Mouse (Mus musculus) limb, embryonic 10.5 days (tissue): ENCODE data around the gene Atxn7l1. TPM values are rescaled to one million over a fixed set of nuclear protein-coding genes. Genes with fewer than 3 reads are reported as not detected.

Experiments used
- DNase-seq: peaks from one replicate; pipeline ENCODE4 v3.0.0-alpha.2; 2017; ENCODE audit warnings: low spot score
- H3K27ac ChIP-seq: fragments of 300-500 bp; sonication (generic); 2 replicates; pipeline ENCODE4 v1.5.1; 2016; ENCODE audit warnings: mild to moderate bottlenecking
- H3K27me3 ChIP-seq: fragments of 300-500 bp; sonication (generic); 2 replicates; pipeline ENCODE4 v1.6.1; 2016; ENCODE audit warnings: low read depth, mild to moderate bottlenecking; ENCODE audit not compliant: poor library complexity, severe bottlenecking
- H3K36me3 ChIP-seq: fragments of 300-500 bp; sonication (generic); 2 replicates; pipeline ENCODE4 v1.6.1; 2016; ENCODE audit warnings: mild to moderate bottlenecking, moderate library complexity
- H3K4me1 ChIP-seq: fragments of 300-500 bp; sonication (generic); 2 replicates; pipeline ENCODE4 v1.6.1; 2016
- H3K4me3 ChIP-seq: fragments of 300-500 bp; sonication (generic); 2 replicates; pipeline ENCODE4 v1.5.1; 2016; ENCODE audit warnings: mild to moderate bottlenecking, moderate library complexity
- H3K9me3 ChIP-seq: fragments of 300-500 bp; sonication (generic); replicated peaks from 2 replicates; pipeline ENCODE4 v1.6.1; 2016; ENCODE audit warnings: mild to moderate bottlenecking
- WGBS: fragments of 180-500 bp; shearing (Covaris S2); methylation state at CpG from one replicate; pipeline ENCODE4 v1.1.7; 2016; 5-methylcytosine and 5-hydroxymethylcytosine counted together
- polyA plus RNA-seq: library from polyadenylated mRNA; unstranded; fragments of >200 nt; fragmentation: Nextera tagmentation; extraction: Ambion mirVana; gene quantifications from 2 replicates; pipeline ENCODE4 v1.2.1, GENCODE M21; 2016

Atxn7l1 gene
- polyA plus RNA-seq, 1 experiment from 2014 or later = 11.0 TPM

DNA sequence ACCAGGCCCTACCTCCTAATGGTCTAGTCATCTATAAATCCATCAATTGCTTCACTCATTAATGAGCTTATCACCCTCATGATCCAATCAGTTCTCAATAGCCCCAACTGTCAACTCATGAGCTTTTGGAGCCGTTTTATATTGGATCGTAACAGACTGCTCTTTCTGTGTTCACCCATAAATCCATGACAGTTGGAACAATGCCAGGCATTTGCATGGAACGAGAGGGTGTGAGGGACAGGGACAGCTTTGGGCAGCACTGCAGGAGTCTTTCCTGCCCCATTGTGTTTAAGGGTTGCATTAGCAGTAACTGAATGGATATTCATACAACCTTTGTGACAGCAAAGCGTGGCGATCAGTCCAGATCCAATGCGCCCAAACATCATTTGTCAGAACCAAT lies 49.8 kb downstream of the Atxn7l1 start:
- DNase-seq = no peak
- Histone ChIP-seq H3K27me3 (no peaks in the 10 kb centered on the region), H3K4me3 (no peak overlapping the region), H3K4me1 (peaks cover 8% of the 10 kb centered on the region), H3K27ac (no peak overlapping the region), H3K36me3 (peaks cover 4% of the 10 kb centered on the region; the same call in 1 of the 2 replicates), H3K9me3 (no peaks in the 10 kb centered on the region)
- 86% methylated on average over 6 of the region's 6 CpGs for WGBS

DNA sequence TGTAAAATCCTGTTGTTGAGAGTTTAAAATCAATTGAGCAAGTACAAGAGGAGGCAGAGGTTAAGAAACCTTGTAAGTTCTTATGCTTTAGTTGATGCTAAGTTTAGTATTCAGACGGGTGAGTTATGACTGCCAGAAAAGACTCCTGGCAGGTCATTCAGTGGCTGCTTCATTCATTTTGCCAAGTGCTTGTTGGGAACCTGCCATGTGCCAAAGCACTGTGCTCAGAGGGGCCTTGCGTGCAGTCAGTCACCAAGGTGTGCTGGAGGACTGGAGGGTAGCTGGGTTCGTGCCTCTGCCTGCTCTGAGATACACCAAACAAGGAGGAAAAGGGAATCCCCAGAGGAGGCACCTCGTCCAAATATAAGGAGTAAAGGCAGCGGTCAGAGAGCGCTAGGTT lies 50.3 kb downstream of the Atxn7l1 start:
- no peaks in the 10 kb centered on the region for H3K27me3 ChIP-seq
- H3K4me1 ChIP-seq = peaks cover 11% of the 10 kb centered on the region
- H3K27ac ChIP-seq = no peak overlapping the region
- H3K36me3 ChIP-seq = peaks cover 4% of the 10 kb centered on the region; the same call in 1 of the 2 replicates
- H3K9me3 ChIP-seq = no peaks in the 10 kb centered on the region
- WGBS = 91% methylated on average over 6 of the region's 6 CpGs
- DNase-seq = no peak
- no peak overlapping the region for H3K4me3 ChIP-seq

- WGBS = 93% methylated on average over 6 of the region's 6 CpGs
- H3K27ac ChIP-seq = no peak overlapping the region
These were observed 53.6 kb downstream of the Atxn7l1 start for GRCm38 (mm10) chr12:33201068-33201467.

DNA sequence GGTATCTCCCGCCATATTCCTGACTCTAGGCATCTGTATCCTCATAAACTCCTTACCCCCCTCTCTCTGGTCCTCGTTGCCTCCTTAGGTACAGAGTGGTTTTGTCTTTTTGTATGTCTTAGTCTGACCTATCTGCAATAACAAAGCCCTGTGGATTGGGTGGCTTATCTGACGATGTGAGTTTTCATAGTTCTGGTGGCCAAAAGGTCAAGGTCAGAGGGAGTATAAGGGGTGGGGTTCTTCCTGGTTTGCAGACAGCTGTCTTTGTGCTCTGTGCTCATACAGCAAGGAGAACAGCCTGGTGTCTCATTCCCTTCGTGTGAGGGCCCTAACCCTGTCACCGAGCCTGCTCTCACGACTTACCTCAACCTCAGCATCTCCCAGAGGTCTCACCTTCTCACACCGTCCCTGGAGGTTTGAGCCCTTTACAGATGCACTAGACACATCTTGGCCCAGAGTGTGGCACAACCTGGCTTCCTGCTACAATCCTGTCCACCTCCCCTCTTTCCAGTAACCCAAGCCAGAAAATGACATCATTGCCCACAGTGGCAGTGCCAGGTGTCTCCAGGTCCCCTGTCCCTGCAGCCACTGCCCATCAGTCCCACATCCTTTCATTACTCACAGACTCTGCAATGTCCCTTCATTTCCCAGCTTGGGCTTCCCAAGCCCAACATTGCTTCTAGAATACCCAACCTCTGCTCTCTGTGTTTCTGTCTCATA lies 54.2 kb downstream of the Atxn7l1 start:
- WGBS = 76% methylated on average over 7 of the region's 7 CpGs
- Histone ChIP-seq H3K4me3 (no peak overlapping the region), H3K27ac (no peak overlapping the region), H3K9me3 (no peaks in the 10 kb centered on the region), H3K4me1 (peaks cover 6% of the 10 kb centered on the region; the same call in 1 of the 2 replicates), H3K27me3 (no peaks in the 10 kb centered on the region), H3K36me3 (peaks cover under 1% of the 10 kb centered on the region; the same call in 1 of the 2 replicates)
- DNase-seq = no peak

More at GRCm38 (mm10) chr12:33201068-33201467, 53.6 kb downstream of the Atxn7l1 start:
- H3K4me3 ChIP-seq = no peak overlapping the region
- DNase-seq = no peak
- no peaks in the 10 kb centered on the region for H3K27me3 ChIP-seq
- H3K4me1 ChIP-seq = peaks cover 6% of the 10 kb centered on the region; the same call in 1 of the 2 replicates
- no peaks in the 10 kb centered on the region for H3K9me3 ChIP-seq
- peaks cover 4% of the 10 kb centered on the region; the same call in 1 of the 2 replicates for H3K36me3 ChIP-seq

GRCm38 (mm10) chr12:33205255-33205654 lies 57.8 kb downstream of the Atxn7l1 start:
- Histone ChIP-seq H3K27ac (no peak overlapping the region), H3K27me3 (no peaks in the 10 kb centered on the region), H3K36me3 (0 out of 2 replicates have a peak, but pooled peaks cover 5% of the 10 kb centered on the region), H3K9me3 (no peaks in the 10 kb centered on the region), H3K4me1 (peaks cover 6% of the 10 kb centered on the region; the same call in 1 of the 2 replicates), H3K4me3 (no peak overlapping the region)
- 88% methylated on average over 4 of the region's 4 CpGs for WGBS
- no peak for DNase-seq

- H3K9me3 ChIP-seq = no peaks in the 10 kb centered on the region
- peaks cover 6% of the 10 kb centered on the region; the same call in 1 of the 2 replicates for H3K4me1 ChIP-seq
- no peaks in the 10 kb centered on the region for H3K27me3 ChIP-seq
- no peak for DNase-seq
- 0 out of 2 replicates have a peak, but pooled peaks cover 5% of the 10 kb centered on the region for H3K36me3 ChIP-seq
- WGBS = 90% methylated on average over 6 of the region's 6 CpGs
- no peak overlapping the region for H3K4me3 ChIP-seq
- no peak overlapping the region for H3K27ac ChIP-seq
These were observed 58.8 kb downstream of the Atxn7l1 start for GRCm38 (mm10) chr12:33206300-33206699.

- 0 out of 2 replicates have a peak, but pooled peaks cover 5% of the 10 kb centered on the region for H3K36me3 ChIP-seq
- no peak overlapping the region for H3K4me3 ChIP-seq
- no peaks in the 10 kb centered on the region for H3K4me1 ChIP-seq
- H3K27ac ChIP-seq = no peak overlapping the region
- WGBS = 80% methylated on average over 4 of the region's 4 CpGs
- H3K27me3 ChIP-seq = no peaks in the 10 kb centered on the region
- no peaks in the 10 kb centered on the region for H3K9me3 ChIP-seq
- no peak for DNase-seq
These were observed 63.4 kb downstream of the Atxn7l1 start for GRCm38 (mm10) chr12:33210856-33211255.

- Histone ChIP-seq H3K36me3 (peaks cover 16% of the 10 kb centered on the region), H3K27ac (no peak overlapping the region), H3K27me3 (no peaks in the 10 kb centered on the region), H3K9me3 (no peaks in the 10 kb centered on the region), H3K4me3 (no peak overlapping the region), H3K4me1 (no peaks in the 10 kb centered on the region)
- DNase-seq = no peak
- 90% methylated on average over 9 of the region's 9 CpGs for WGBS
These were observed 70.8 kb downstream of the Atxn7l1 start for GRCm38 (mm10) chr12:33218215-33218859.

DNA sequence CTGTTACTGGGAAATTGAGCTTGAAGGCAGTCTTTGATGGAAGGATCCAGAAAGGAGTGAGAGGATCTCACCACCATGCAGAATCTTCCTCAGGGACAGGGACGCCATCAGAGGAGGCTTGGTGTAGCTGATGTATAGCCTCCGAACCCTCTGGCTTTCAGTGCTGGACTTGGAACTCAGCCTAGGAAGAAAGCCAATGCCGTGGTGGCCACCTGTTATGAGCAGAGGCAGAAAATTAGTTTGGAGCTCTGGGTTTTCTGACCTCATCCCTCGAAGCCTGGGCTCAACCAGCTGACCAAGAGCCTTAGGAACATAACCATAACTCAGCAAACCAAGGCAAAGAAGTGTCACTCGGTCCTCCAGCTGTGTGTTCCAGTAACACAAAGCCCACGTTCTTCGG lies 71.9 kb downstream of the Atxn7l1 start:
- no peak overlapping the region; the same call in 1 of the 2 replicates for H3K27ac ChIP-seq
- DNase-seq = no peak
- no peaks in the 10 kb centered on the region for H3K27me3 ChIP-seq
- no peaks in the 10 kb centered on the region for H3K4me1 ChIP-seq
- H3K9me3 ChIP-seq = no peaks in the 10 kb centered on the region
- H3K36me3 ChIP-seq = peaks cover 16% of the 10 kb centered on the region
- H3K4me3 ChIP-seq = no peak overlapping the region
- WGBS = 98% methylated on average over 7 of the region's 7 CpGs

DNA sequence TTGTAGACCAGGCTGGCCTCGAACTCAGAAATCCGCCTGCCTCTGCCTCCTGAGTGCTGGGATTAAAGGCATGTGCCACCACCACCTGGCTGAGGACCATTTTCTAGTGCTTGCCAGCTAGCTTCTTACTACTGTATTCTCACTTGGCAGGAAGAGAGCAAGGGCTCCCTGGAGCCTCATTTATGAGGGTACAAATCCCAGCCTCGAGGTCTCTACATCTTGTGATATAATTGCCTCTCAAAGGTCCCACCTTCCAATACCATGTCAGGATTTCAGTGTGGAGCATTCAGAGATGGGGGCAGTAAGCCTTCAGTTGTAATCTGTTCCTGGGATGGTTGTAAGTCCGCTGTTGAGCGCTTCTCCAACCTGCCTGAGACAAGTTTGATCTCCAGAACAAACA lies 72.6 kb downstream of the Atxn7l1 start:
- H3K9me3 ChIP-seq = no peaks in the 10 kb centered on the region
- 88% methylated on average over 5 of the region's 5 CpGs for WGBS
- peaks cover 4% of the 10 kb centered on the region for H3K4me1 ChIP-seq
- no peak overlapping the region for H3K4me3 ChIP-seq
- H3K27ac ChIP-seq = no peak overlapping the region
- peaks cover 16% of the 10 kb centered on the region for H3K36me3 ChIP-seq
- no peak for DNase-seq
- H3K27me3 ChIP-seq = no peaks in the 10 kb centered on the region

DNA sequence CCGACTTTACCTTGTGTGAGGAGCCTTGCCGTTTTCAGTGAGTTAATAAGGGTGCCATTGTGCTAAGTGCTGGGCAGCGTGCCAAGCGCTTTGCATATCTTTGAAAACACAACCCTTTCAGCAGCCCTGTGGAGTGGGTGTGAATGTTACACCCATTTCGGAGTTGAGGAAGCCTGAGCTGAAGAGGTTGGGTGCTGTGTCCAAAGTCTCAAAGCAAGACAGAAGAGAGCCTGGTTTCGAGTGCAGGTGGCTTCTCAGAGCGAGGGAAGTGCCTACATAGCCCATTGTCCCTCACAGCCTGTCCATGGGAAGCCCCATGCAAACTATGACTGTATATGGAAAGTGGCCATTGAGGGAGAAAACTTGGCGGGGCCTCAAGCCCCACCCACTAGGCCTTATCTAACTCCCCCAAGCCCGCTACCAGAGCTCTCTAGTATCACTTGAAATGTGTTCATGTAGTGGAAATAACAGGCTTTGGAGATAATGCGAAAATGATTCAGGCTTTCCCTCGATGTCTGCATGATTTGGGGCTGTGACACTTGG lies 73.1 kb downstream of the Atxn7l1 start:
- Histone ChIP-seq H3K4me1 (peaks cover 9% of the 10 kb centered on the region), H3K9me3 (no peaks in the 10 kb centered on the region), H3K27me3 (no peaks in the 10 kb centered on the region), H3K36me3 (peaks cover 16% of the 10 kb centered on the region), H3K27ac (no peak overlapping the region), H3K4me3 (no peak overlapping the region)
- no peak for DNase-seq
- 75% methylated on average over 11 of the region's 11 CpGs for WGBS

DNA sequence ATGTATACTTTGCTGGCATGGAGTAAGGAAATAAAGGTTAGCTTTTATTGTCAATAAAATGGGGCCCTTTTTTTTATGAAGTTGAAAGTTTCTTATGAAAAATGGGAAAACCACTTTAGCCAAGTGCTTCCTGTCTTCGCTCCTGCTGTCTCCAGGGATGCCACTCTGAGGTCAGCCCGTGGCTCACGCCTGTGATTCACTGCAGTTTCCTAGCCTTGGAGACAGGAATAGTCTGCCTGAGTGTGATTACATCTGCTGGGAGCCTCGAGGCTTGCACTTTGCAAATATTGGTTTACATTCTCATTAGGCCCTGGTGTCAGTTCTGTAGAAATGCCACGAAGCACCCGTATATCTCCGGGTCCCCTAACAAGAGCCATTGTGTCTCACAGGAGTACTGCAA lies 74.7 kb downstream of the Atxn7l1 start:
- no peak overlapping the region for H3K27ac ChIP-seq
- H3K9me3 ChIP-seq = no peaks in the 10 kb centered on the region
- no peak for DNase-seq
- WGBS = 83% methylated on average over 7 of the region's 7 CpGs
- no peak overlapping the region for H3K4me3 ChIP-seq
- H3K27me3 ChIP-seq = no peaks in the 10 kb centered on the region
- H3K36me3 ChIP-seq = peaks cover 16% of the 10 kb centered on the region
- peaks cover 12% of the 10 kb centered on the region for H3K4me1 ChIP-seq

DNA sequence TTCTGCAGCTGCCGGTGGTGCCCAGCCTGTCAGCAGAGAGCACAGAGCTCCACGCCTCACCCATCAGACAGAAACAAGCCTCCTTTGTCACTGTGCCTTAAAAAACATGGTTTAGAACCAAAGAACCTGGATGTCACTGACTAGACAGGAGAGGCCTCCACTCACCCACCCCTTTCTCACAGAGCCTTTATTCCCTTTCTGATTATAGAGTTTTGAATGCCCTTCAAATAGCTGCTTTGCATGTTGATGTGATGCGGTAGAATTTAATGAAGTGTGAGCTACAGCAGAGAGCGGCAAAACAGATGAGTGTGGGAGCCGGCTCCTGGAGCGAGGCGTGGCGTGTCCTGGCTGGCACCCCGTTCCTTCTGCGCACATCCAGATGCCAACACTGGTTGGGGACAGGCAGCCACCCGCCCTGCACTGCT lies 77.6 kb downstream of the Atxn7l1 start:
- H3K27me3 ChIP-seq = no peaks in the 10 kb centered on the region
- no peak for DNase-seq
- no peaks in the 10 kb centered on the region for H3K9me3 ChIP-seq
- H3K36me3 ChIP-seq = peaks cover 7% of the 10 kb centered on the region
- 57% methylated on average over 11 of the region's 11 CpGs for WGBS
- peak overlapping the region; percentile 36; the same call in 1 of the 2 replicates for H3K27ac ChIP-seq
- peaks cover 12% of the 10 kb centered on the region for H3K4me1 ChIP-seq
- no peak overlapping the region for H3K4me3 ChIP-seq
